Mouse (Mus musculus) lung, postnatal 0 days (tissue): ENCODE measurements around the gene Scfd1. TPM values are rescaled to one million over a fixed set of nuclear protein-coding genes. Genes with fewer than 3 reads are reported as not detected.
A peak's percentile ranks its signal among the peaks of the same experiment; 100 is the strongest.

Experiments
- ATAC-seq: fragments of 200-750 bp; cut with Nextera tagmentation; 2 replicates; pipeline ENCODE4 v1.8.0; 2017; ENCODE audit warnings: moderate library complexity
- DNase-seq: peaks from one replicate; pipeline ENCODE4 v3.0.0-alpha.2; 2016; ENCODE audit warnings: low spot score
- H3K27ac ChIP-seq: fragments of 300-500 bp; sonication (generic); 2 replicates; pipeline ENCODE4 v1.5.1; 2014; ENCODE audit warnings: antibody characterized with exemption, mild to moderate bottlenecking, low read length, mixed read lengths
- H3K27me3 ChIP-seq: fragments of 300-500 bp; sonication (generic); replicated peaks from 2 replicates; pipeline ENCODE4 v1.6.1; 2014; ENCODE audit warnings: low read length, mixed read lengths; ENCODE audit not compliant: insufficient read depth
- H3K36me3 ChIP-seq: fragments of 300-500 bp; sonication (generic); 2 replicates; pipeline ENCODE4 v1.6.1; 2014; ENCODE audit warnings: low read length, mixed read lengths; ENCODE audit not compliant: insufficient read depth
- H3K4me1 ChIP-seq: fragments of 300-500 bp; sonication (generic); 2 replicates; pipeline ENCODE4 v1.6.1; 2014; ENCODE audit warnings: antibody characterized with exemption, low read depth, low read length, mixed read lengths; ENCODE audit not compliant: insufficient read depth
- H3K4me2 ChIP-seq: fragments of 300-500 bp; sonication (generic); replicated peaks from 2 replicates; pipeline ENCODE4 v1.6.1; 2014; ENCODE audit warnings: low read depth, mild to moderate bottlenecking, low read length, moderate library complexity, mixed read lengths
- H3K4me3 ChIP-seq: fragments of 300-500 bp; sonication (generic); 2 replicates; pipeline ENCODE4 v1.5.1; 2014; ENCODE audit warnings: low read depth, low read length
- H3K9ac ChIP-seq: fragments of 300-500 bp; sonication (generic); replicated peaks from 2 replicates; pipeline ENCODE4 v1.6.1; 2014; ENCODE audit warnings: low read depth, mild to moderate bottlenecking
- H3K9me3 ChIP-seq: fragments of 300-500 bp; sonication (generic); 2 replicates; pipeline ENCODE4 v1.6.1; 2016; ENCODE audit warnings: low read length, mixed read lengths
- CTCF ChIP-seq: IDR thresholded peaks from 2 replicates; pipeline ENCODE4 v1.5.1; 2016; ENCODE audit warnings: antibody characterized with exemption, mild to moderate bottlenecking
- EP300 ChIP-seq: IDR thresholded peaks from 2 replicates; pipeline ENCODE4 v1.6.1; 2016; ENCODE audit warnings: antibody characterized with exemption, mild to moderate bottlenecking, control low read depth
- WGBS: fragments of 180-500 bp; shearing (Covaris S2); extraction: QIAGEN DNeasy Blood & Tissue Kit; methylation state at CpG from one replicate; pipeline ENCODE4 v1.1.7; 2014; 5-methylcytosine and 5-hydroxymethylcytosine counted together
- polyA plus RNA-seq: library from polyadenylated mRNA; unstranded; fragments of >200 nt; fragmentation: Nextera tagmentation; extraction: Ambion mirVana; gene quantifications from 2 replicates; pipeline ENCODE4 v1.2.1, GENCODE M21; 2015

Scfd1 gene
- polyA plus RNA-seq, 1 experiment from 2014 or later: 61.2 TPM

GRCm38 (mm10) chr12:51361294-51361693, 16.0 kb upstream of the Scfd1 start:
- peaks cover 22% of the 10 kb centered on the region for H3K36me3 ChIP-seq
- no peak overlapping the region for H3K9ac ChIP-seq
- ATAC-seq (no peak), DNase-seq (no peak)
- H3K27ac ChIP-seq: no peak overlapping the region
- TF ChIP-seq EP300 (no peak), CTCF (no peak)
- H3K4me2 ChIP-seq: no peak overlapping the region
- H3K9me3 ChIP-seq: no peaks in the 10 kb centered on the region
- H3K4me3 ChIP-seq: no peak overlapping the region
- H3K27me3 ChIP-seq: no peaks in the 10 kb centered on the region
- H3K4me1 ChIP-seq: no peaks in the 10 kb centered on the region

GRCm38 (mm10) chr12:51362898-51363297, 14.4 kb upstream of the Scfd1 start:
- H3K9ac ChIP-seq: no peak overlapping the region
- no peak for TF ChIP-seq EP300
- TF ChIP-seq CTCF: no peak

GRCm38 (mm10) chr12:51368504-51368903, 8.8 kb upstream of the Scfd1 start:
- WGBS: 97% methylated on average over 3 of the region's 3 CpGs
- no peak overlapping the region for H3K27ac ChIP-seq
- H3K27me3 ChIP-seq: no peaks in the 10 kb centered on the region
- no peak overlapping the region for H3K4me2 ChIP-seq
- peaks cover 6% of the 10 kb centered on the region; the same call in 1 of the 2 replicates for H3K36me3 ChIP-seq
- H3K9me3 ChIP-seq: no peaks in the 10 kb centered on the region
- no peak overlapping the region for H3K9ac ChIP-seq
- DNase-seq (no peak), ATAC-seq (no peak)
- H3K4me3 ChIP-seq: no peak overlapping the region
- no peaks in the 10 kb centered on the region for H3K4me1 ChIP-seq
- TF ChIP-seq EP300: no peak
- no peak for TF ChIP-seq CTCF

More at GRCm38 (mm10) chr12:51362898-51363297, 14.4 kb upstream of the Scfd1 start:
- Histone ChIP-seq H3K9me3 (no peaks in the 10 kb centered on the region), H3K27me3 (no peaks in the 10 kb centered on the region), H3K36me3 (peaks cover 26% of the 10 kb centered on the region), H3K27ac (no peak overlapping the region), H3K4me2 (no peak overlapping the region), H3K4me3 (no peak overlapping the region), H3K4me1 (no peaks in the 10 kb centered on the region)
- no peak for ATAC-seq
- WGBS: 100% methylated on average over 1 of the region's 1 CpGs
- no peak for DNase-seq

DNA sequence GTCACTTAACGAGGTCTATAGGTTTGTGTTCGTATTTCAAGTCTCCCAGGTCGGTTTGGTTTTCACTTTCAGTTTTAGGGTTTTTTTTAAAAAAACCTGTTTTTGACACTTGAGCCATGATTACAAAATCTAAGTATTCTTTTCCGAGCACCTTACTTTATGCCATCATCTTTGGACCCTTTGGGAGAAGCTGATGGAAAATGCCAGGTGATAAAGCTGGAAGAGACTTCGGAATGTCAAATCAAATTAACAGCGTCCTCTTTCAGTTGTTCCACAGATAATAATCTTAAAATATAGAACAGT, 529 bp downstream of the Scfd1 start:
- H3K4me1 ChIP-seq: no peaks in the 10 kb centered on the region
- peak; percentile 40 for DNase-seq
- H3K27me3 ChIP-seq: no peaks in the 10 kb centered on the region
- H3K4me2 ChIP-seq: peak overlapping the region; percentile 59
- no peaks in the 10 kb centered on the region for H3K9me3 ChIP-seq
- no peaks in the 10 kb centered on the region; the same call in 1 of the 2 replicates for H3K36me3 ChIP-seq
- no peak for ATAC-seq
- peak overlapping the region; percentile 95 for H3K27ac ChIP-seq
- WGBS: 11% methylated on average over 6 of the region's 6 CpGs
- no peak for TF ChIP-seq CTCF
- no peak for TF ChIP-seq EP300
- H3K9ac ChIP-seq: peak overlapping the region; percentile 96
- peak overlapping the region; percentile 96 for H3K4me3 ChIP-seq

GRCm38 (mm10) chr12:51399871-51400270, 22.6 kb downstream of the Scfd1 start:
- DNase-seq: no peak
- no peak overlapping the region for H3K4me2 ChIP-seq
- H3K9me3 ChIP-seq: no peaks in the 10 kb centered on the region
- TF ChIP-seq EP300: no peak
- no peak for TF ChIP-seq CTCF
- no peak overlapping the region for H3K9ac ChIP-seq
- 90% methylated on average over 6 of the region's 6 CpGs for WGBS
- no peak overlapping the region for H3K4me3 ChIP-seq
- H3K36me3 ChIP-seq: peaks cover 41% of the 10 kb centered on the region
- no peak for ATAC-seq
- H3K27ac ChIP-seq: no peak overlapping the region
- H3K4me1 ChIP-seq: no peaks in the 10 kb centered on the region
- no peaks in the 10 kb centered on the region for H3K27me3 ChIP-seq

DNA sequence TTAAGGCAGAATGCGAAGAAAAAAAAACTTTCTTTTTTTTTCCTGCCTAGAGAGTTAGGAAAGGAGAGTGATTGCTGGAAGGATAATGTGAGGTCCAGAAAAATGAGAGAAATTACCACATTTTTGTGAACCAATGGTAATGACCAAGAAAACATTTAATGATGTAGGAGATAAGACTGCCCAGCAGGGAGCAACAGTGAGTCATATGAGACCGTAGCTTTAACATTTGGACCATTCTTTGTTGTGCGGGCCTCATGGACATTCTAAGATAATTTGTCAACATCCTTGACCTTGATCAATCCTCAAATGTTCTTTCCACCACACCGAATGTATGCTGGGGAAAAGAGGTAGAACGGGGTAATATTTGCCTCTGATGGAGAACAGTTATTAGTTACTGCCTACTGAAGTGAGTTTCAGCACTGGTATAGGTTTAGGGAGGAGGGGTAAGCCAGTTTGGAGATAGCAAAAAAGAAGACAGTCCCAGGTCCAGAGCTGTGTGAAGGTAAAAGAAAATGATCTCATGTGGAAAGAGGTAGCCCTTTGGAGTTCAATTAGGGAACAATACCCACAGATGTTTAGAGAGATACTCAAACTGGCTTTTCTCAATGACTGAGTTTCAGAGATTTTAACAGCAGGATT, 24.9 kb downstream of the Scfd1 start:
- 62% methylated on average over 5 of the region's 5 CpGs for WGBS
- H3K4me2 ChIP-seq: no peak overlapping the region
- no peak overlapping the region for H3K27ac ChIP-seq
- ATAC-seq (no peak), DNase-seq (peak; percentile 27)
- no peak for TF ChIP-seq EP300
- TF ChIP-seq CTCF: peak; percentile 55
- H3K9me3 ChIP-seq: no peaks in the 10 kb centered on the region
- no peak overlapping the region for H3K4me3 ChIP-seq
- no peaks in the 10 kb centered on the region for H3K4me1 ChIP-seq
- peaks cover 23% of the 10 kb centered on the region; the same call in 1 of the 2 replicates for H3K36me3 ChIP-seq
- no peak overlapping the region for H3K9ac ChIP-seq
- H3K27me3 ChIP-seq: no peaks in the 10 kb centered on the region
